Mouse (Mus musculus) adrenal gland, adult (tissue): ENCODE data around the gene Gorasp1.

Source experiments
- DNase-seq, 2 experiments: peaks; one replicate each; pipeline ENCODE4 v3.0.0; 2022 to 2023; ENCODE audit warnings: low spot score in 1 of 2; ENCODE audit not compliant: inconsistent age in 2 of 2

The Gorasp1 gene

DNA sequence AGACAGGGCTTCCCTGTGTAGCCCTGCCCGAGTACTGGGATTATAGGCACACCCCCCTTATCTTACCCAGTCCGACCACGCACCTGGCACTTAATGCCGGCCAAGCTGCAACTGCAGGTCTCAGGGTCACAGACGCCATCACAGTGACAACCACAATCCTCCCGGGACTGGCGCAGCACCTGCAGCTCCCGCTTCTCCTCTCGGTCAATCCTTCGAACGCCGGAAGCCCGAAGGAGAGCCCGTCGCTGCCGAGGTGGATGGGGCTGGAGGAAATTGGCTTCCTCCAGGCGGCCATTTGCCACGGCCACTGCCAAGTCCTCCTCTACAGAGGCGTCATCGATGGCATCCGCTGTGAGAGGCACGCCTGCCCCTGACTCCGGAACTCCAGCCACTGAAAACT lies 35.9 kb upstream of the Gorasp1 start:
- no peak for DNase-seq

DNA sequence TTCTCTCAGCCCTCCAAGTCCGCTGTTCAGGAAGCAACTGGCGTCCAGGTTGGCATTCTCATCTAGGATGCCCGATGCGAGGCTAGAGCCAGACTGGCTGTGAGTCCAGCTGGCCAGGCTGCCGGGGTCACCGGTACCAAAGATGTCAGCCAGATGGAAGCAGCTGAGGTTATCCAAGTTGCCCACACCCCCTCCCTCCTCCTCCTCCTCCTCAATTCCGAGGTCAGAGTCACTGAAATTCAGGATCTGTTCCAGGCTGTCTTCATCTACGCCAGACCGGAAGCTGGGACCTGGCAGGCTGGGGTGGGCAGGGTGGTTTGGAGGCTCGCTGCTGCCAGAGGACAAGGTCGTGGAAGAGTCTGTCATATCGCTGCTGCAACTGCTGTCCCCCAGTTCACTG lies 35.2 kb upstream of the Gorasp1 start:
- DNase-seq = peak in 1 of 2 experiments; percentile 59

GRCm38 (mm10) chr9:119972166-119972565 lies 34.8 kb upstream of the Gorasp1 start:
- DNase-seq = no peak

DNA sequence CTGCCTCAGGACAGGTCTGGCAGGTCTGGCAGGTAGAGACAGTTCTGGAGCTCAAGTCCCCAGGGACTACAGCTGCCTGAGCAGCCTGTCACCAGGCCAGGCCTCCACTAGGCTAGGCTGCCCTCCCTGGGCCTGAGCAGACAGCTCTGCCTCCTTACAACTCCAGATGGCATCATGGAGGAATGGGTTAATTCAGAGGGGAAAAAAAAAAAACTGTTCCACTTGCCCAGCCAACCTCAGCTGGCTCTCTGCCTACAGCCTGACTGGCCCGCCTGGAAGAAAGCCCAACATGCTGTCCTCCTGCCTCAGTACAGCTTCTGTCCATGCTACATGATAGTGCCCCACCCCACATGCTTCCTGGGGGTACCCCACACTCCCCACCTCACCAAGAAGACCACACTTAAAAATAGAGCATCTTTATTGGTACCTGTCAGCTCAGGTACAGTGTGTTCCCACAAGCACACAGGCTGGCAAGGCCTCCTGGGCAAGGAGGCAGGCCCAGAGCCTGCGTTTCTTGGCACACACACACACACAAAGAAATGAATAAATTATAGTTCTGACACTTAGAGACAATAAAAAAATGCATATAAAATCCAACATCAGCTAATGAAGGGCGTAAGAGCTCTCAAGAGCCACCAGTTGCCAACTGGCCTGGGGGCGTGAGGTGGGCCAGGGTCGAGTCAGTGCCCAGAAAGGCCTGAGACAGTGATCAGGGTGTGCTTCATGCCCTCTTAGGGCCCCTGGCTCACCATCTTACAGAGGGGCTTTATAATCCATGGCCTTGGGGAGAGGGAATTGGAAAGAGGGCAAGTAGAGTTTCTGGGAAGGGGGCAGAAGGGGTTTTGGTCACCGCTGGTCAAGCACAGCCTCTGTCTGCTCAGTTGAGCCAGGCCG lies 33.6 kb upstream of the Gorasp1 start:
- peak in 1 of 2 experiments; percentile 64 for DNase-seq

- DNase-seq = peak; percentile 53 to 81
Observed at GRCm38 (mm10) chr9:119970221-119970620, 32.9 kb upstream of the Gorasp1 start.

DNA sequence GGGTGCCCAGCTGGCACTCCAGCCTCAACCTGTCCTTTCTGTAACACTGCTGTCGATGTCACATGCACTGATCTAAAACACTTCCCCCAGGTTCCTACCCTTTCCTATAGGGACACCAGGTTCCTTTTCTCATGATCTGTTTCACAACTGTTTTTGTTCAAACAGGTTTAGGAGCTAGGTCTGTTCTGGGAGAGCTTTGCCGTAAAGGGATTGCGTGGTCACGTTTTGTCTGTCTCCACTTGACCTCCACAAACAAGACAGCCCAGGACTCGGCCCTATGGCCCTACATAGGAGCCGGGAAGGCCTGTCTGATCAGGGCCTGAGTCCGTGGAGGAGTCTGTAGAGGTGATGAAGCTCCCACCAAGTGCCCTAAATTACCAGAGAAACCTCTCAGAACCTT lies 32.4 kb upstream of the Gorasp1 start:
- no peak for DNase-seq

GRCm38 (mm10) chr9:119966221-119966910 lies 29.0 kb upstream of the Gorasp1 start:
- DNase-seq = peak in 1 of 2 experiments; percentile 57

GRCm38 (mm10) chr9:119965186-119965585 lies 27.8 kb upstream of the Gorasp1 start:
- DNase-seq = peak in 1 of 2 experiments; percentile 49

DNA sequence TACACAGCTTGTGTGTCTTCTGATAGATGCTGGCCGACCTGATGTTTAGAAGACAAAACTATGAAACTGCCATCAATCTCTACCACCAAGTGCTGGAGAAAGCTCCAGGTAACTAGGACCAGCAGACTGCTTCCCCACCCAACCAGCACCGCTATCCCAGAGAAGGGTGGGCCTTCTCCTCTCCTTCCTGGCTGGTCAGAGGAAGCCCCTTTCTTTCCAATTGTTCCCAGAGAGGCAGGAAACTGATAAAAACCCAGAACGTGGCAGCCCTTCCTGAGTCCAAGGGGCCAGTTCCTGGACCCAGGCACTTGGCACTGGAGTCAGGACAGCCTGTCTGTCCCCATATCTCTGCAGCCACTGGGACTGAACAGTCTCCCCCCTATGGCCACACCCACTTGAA lies 26.8 kb upstream of the Gorasp1 start:
- DNase-seq = peak; percentile 48 to 69

GRCm38 (mm10) chr9:119962987-119963667 lies 25.8 kb upstream of the Gorasp1 start:
- peak; percentile 83 to 94 for DNase-seq

GRCm38 (mm10) chr9:119962216-119962615 lies 24.9 kb upstream of the Gorasp1 start:
- DNase-seq = no peak

DNA sequence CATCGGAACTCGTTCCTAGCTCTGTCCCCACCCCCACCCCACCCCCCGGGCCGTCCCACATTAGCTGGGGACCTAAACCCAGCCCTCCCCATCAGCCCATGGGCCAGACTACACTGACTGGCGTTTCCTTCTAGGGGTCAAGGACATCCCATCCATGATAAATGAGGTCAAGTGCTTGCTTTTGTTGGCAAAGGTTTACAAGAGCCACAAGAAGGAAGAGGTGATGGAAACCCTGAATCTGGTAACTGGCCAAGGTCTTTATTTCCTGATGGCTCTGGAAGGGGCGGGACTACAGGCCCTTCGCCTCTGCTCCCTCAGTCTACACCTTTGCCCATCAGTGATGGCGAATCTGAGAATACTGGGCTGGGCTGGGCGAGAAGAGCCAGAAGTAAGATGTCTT lies 21.5 kb upstream of the Gorasp1 start:
- DNase-seq = peak in 1 of 2 experiments; percentile 81

DNA sequence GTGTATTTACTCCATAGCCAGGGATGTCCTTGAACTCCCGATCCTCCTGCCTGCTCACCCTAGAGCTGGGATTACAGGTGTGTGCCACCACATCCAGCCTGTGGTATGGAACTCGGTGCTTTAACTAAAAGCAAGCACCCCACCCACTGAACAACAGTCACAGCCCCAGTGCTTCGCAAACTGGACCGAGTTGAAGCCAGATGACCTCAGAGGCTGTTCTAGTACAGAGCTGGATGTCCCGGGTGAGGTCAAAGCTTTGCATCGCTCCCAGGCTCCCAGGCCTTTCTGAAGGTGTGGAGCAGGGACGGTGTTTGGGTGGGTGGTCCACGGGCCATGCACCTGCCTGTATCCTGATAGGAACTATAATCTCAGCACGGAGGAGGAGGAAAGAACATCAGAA lies 14.0 kb upstream of the Gorasp1 start:
- no peak for DNase-seq

- DNase-seq = no peak
Observed at GRCm38 (mm10) chr9:119950434-119950833, 13.1 kb upstream of the Gorasp1 start.

- DNase-seq = no peak
Observed at GRCm38 (mm10) chr9:119948804-119949203, 11.4 kb upstream of the Gorasp1 start.

GRCm38 (mm10) chr9:119945173-119945900 lies 8.0 kb upstream of the Gorasp1 start:
- peak in 1 of 2 experiments; percentile 63 for DNase-seq

DNA sequence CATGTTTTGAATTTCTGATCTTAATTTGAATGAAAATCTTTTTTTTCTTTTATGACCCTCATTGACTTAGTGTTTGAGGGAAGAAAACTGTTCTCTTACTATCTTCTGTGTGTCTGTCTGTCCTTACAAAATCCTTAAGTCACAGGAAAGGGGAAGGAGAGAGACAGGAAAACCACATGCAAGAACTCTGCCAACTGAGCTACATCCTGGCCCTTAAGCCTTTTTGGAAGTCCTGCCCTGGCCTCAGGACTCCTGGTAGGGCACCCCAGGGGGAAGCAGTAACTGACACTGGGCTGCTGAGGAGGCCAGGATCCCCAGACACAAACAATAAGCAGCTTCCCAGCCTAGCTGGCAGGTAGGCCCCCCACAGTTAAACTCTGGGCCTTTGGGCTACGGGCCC lies 6.0 kb upstream of the Gorasp1 start:
- DNase-seq = no peak

DNA sequence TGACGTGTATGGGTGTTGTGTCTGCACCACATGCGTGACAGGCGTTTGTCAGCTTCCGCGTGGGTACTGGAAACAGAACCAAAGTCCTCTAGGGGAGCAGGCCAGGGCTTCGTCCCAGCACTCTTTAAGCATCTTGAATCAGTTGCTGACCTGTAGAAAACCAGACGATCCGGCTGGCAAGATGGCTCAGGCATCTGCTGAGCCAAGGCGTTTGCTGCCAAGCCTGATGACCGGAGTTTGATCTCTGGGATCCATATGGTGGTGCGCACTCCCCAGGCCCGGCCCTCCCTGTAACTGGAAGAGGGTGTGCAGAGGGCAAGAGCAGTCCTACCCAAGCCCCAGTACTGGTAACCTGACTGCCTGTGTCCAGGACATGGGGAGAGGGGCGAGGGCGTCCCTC lies 4.5 kb upstream of the Gorasp1 start:
- no peak for DNase-seq

- no peak for DNase-seq
Observed at GRCm38 (mm10) chr9:119941407-119941806, 4.0 kb upstream of the Gorasp1 start.

GRCm38 (mm10) chr9:119939646-119940045 lies 2.3 kb upstream of the Gorasp1 start:
- DNase-seq = no peak

GRCm38 (mm10) chr9:119938496-119938895 lies 1.1 kb upstream of the Gorasp1 start:
- no peak for DNase-seq
